Mouse (Mus musculus) heart, postnatal 0 days (tissue): ENCODE measurements at regions not wholly inside any gene's neighbourhood (a gene's known extent, or its start where the extent isn't known, plus 50 kb on each side); places are given as distances from the start of the nearest gene placed in this dataset.

Experiments used
- ATAC-seq: fragments of 200-750 bp; cut with Nextera tagmentation; 2 replicates; pipeline ENCODE4 v1.8.0; 2017; ENCODE audit warnings: low read depth, moderate number of reproducible peaks, moderate library complexity; ENCODE audit not compliant: insufficient read depth
- DNase-seq: peaks from one replicate; pipeline ENCODE4 v3.0.0-alpha.2; 2016; ENCODE audit warnings: low spot score
- H3K27ac ChIP-seq: fragments of 300-500 bp; sonication (generic); 2 replicates; pipeline ENCODE4 v1.5.1; 2014; ENCODE audit warnings: low read depth, mild to moderate bottlenecking
- H3K27me3 ChIP-seq: fragments of 300-500 bp; sonication (generic); 2 replicates; pipeline ENCODE4 v1.6.1; 2014; ENCODE audit warnings: low read length, mixed read lengths; ENCODE audit not compliant: control insufficient read depth, insufficient read depth
- H3K36me3 ChIP-seq: fragments of 300-500 bp; sonication (generic); replicated peaks from 2 replicates; pipeline ENCODE4 v1.6.1; 2014; ENCODE audit warnings: low read length, mixed read lengths; ENCODE audit not compliant: control insufficient read depth, insufficient read depth
- H3K4me1 ChIP-seq: fragments of 300-500 bp; sonication (generic); 2 replicates; pipeline ENCODE4 v1.6.1; 2014; ENCODE audit warnings: antibody characterized with exemption; ENCODE audit not compliant: control insufficient read depth, insufficient read depth
- H3K4me2 ChIP-seq: fragments of 300-500 bp; sonication (generic); 2 replicates; pipeline ENCODE4 v1.6.1; 2014; ENCODE audit warnings: low read depth, mild to moderate bottlenecking, low read length, moderate library complexity
- H3K4me3 ChIP-seq: fragments of 300-500 bp; sonication (generic); 2 replicates; pipeline ENCODE4 v1.5.1; 2014; ENCODE audit warnings: low read depth, low read length
- H3K9ac ChIP-seq: fragments of 300-500 bp; sonication (generic); replicated peaks from 2 replicates; pipeline ENCODE4 v1.6.1; 2014; ENCODE audit warnings: low read depth, low read length, mixed read lengths
- H3K9me3 ChIP-seq: fragments of 300-500 bp; sonication (generic); replicated peaks from 2 replicates; pipeline ENCODE4 v1.6.1; 2016; ENCODE audit warnings: low read length; ENCODE audit not compliant: control insufficient read depth
- CTCF ChIP-seq: IDR thresholded peaks from 2 replicates; pipeline ENCODE4 v1.5.1; 2016; ENCODE audit warnings: antibody characterized with exemption, control low read depth, low read depth
- EP300 ChIP-seq: IDR thresholded peaks from 2 replicates; pipeline ENCODE4 v1.6.1; 2016; ENCODE audit warnings: antibody characterized with exemption, low read depth
- WGBS: fragments of 180-500 bp; shearing (Covaris S2); extraction: QIAGEN DNeasy Blood & Tissue Kit; methylation state at CpG from one replicate; pipeline ENCODE4 v1.1.7; 2014; 5-methylcytosine and 5-hydroxymethylcytosine counted together

GRCm38 (mm10) chr13:101286029-101286917 lies 453.0 kb upstream of the Slc30a5 start:
- 77% methylated on average over 15 of the region's 15 CpGs for WGBS
- Histone ChIP-seq H3K27ac (no peak overlapping the region), H3K9ac (no peak overlapping the region), H3K4me3 (no peak overlapping the region), H3K9me3 (no peaks in the 10 kb centered on the region), H3K4me2 (no peak overlapping the region), H3K4me1 (no peaks in the 10 kb centered on the region), H3K27me3 (no peaks in the 10 kb centered on the region), H3K36me3 (no peaks in the 10 kb centered on the region)
- ATAC-seq (no peak), DNase-seq (no peak)
- no peak for TF ChIP-seq EP300
- TF ChIP-seq CTCF, result no peak

- Histone ChIP-seq H3K4me2 (no peak overlapping the region), H3K4me3 (no peak overlapping the region), H3K27ac (no peak overlapping the region), H3K36me3 (no peaks in the 10 kb centered on the region), H3K27me3 (no peaks in the 10 kb centered on the region), H3K9ac (no peak overlapping the region), H3K4me1 (no peaks in the 10 kb centered on the region), H3K9me3 (no peaks in the 10 kb centered on the region)
- 63% methylated on average over 1 of the region's 1 CpGs for WGBS
- TF ChIP-seq CTCF, result no peak
- no peak for TF ChIP-seq EP300
- ATAC-seq (no peak), DNase-seq (no peak)
Measured at GRCm38 (mm10) chr13:101278127-101278526, 444.9 kb upstream of the Slc30a5 start.

GRCm38 (mm10) chr13:101276766-101277165 lies 443.5 kb upstream of the Slc30a5 start:
- H3K9ac ChIP-seq, result no peak overlapping the region
- H3K36me3 ChIP-seq, result no peaks in the 10 kb centered on the region
- ATAC-seq (no peak), DNase-seq (no peak)
- no peak overlapping the region for H3K4me2 ChIP-seq
- 60% methylated on average over 2 of the region's 2 CpGs for WGBS
- H3K4me1 ChIP-seq, result no peaks in the 10 kb centered on the region
- no peak overlapping the region for H3K27ac ChIP-seq
- no peaks in the 10 kb centered on the region for H3K27me3 ChIP-seq
- TF ChIP-seq CTCF (no peak), EP300 (no peak)
- no peak overlapping the region for H3K4me3 ChIP-seq
- no peaks in the 10 kb centered on the region for H3K9me3 ChIP-seq

- 55% methylated on average over 7 of the region's 7 CpGs for WGBS
- ATAC-seq (no peak), DNase-seq (no peak)
- Histone ChIP-seq H3K9ac (no peak overlapping the region), H3K4me3 (no peak overlapping the region), H3K27ac (no peak overlapping the region), H3K27me3 (no peaks in the 10 kb centered on the region), H3K9me3 (no peaks in the 10 kb centered on the region), H3K36me3 (no peaks in the 10 kb centered on the region), H3K4me1 (no peaks in the 10 kb centered on the region), H3K4me2 (no peak overlapping the region)
- TF ChIP-seq EP300 (no peak), CTCF (no peak)
Measured at GRCm38 (mm10) chr13:101274470-101275141, 441.4 kb upstream of the Slc30a5 start.

- WGBS, result 81% methylated on average over 7 of the region's 7 CpGs
- TF ChIP-seq EP300 (no peak), CTCF (no peak)
- Histone ChIP-seq H3K4me3 (no peak overlapping the region), H3K27ac (no peak overlapping the region), H3K9me3 (no peaks in the 10 kb centered on the region), H3K4me2 (no peak overlapping the region), H3K36me3 (no peaks in the 10 kb centered on the region), H3K27me3 (no peaks in the 10 kb centered on the region), H3K4me1 (no peaks in the 10 kb centered on the region), H3K9ac (no peak overlapping the region)
- DNase-seq (no peak), ATAC-seq (no peak)
Measured at GRCm38 (mm10) chr13:101273321-101273720, 440.1 kb upstream of the Slc30a5 start.
